Mouse (Mus musculus) MEL (cell line): ENCODE results near the gene Akt1.
A peak's percentile ranks its signal among the peaks of the same experiment; 100 is the strongest.

Experiments
- CTCF ChIP-seq, 3 experiments: IDR thresholded peaks in 2 of 3; conservative IDR thresholded peaks in 1 of 3; 2 replicates each; pipeline ENCODE4 v1.5.1; 2011 to 2012; ENCODE audit warnings: low read length in 3 of 3, low read depth in 2 of 3, mild to moderate bottlenecking in 2 of 3, improper control_type of control experiment in 1 of 3, inconsistent platforms in 1 of 3, mixed read lengths in 1 of 3, moderate library complexity in 1 of 3; ENCODE audit not compliant: control insufficient read depth in 1 of 3, insufficient read depth in 1 of 3, poor library complexity in 1 of 3, severe bottlenecking in 1 of 3
- GABPA ChIP-seq: IDR thresholded peaks from 2 replicates; pipeline ENCODE4 v1.6.1; 2012; ENCODE audit warnings: low read depth, mild to moderate bottlenecking, inconsistent platforms, low read length, improper control_type of control experiment, moderate library complexity
- GATA1 ChIP-seq: IDR thresholded peaks from 2 replicates; pipeline ENCODE4 v1.6.1; 2011; ENCODE audit warnings: low read depth, low read length, improper control_type of control experiment
- HCFC1 ChIP-seq: IDR thresholded peaks from 2 replicates; pipeline ENCODE4 v1.6.1; 2012; ENCODE audit warnings: low read depth, mild to moderate bottlenecking, inconsistent platforms, low read length, improper control_type of control experiment, moderate library complexity
- MAX ChIP-seq: IDR thresholded peaks from 2 replicates; pipeline ENCODE4 v1.6.1; 2011; ENCODE audit warnings: low read length, improper control_type of control experiment
- POLR2A ChIP-seq, 2 experiments: IDR thresholded peaks; 2 replicates each; pipeline ENCODE4 v1.6.1; 2011 to 2012; ENCODE audit warnings: low read length in 2 of 2, mild to moderate bottlenecking in 2 of 2, control low read depth in 1 of 2, improper control_type of control experiment in 1 of 2, low read depth in 1 of 2, moderate library complexity in 1 of 2; ENCODE audit not compliant: control insufficient read depth in 1 of 2, insufficient read depth in 1 of 2, poor library complexity in 1 of 2
- POLR2AphosphoS5 ChIP-seq: IDR thresholded peaks from 2 replicates; pipeline ENCODE4 v1.6.1; 2012; ENCODE audit warnings: low read depth, borderline replicate concordance, mild to moderate bottlenecking, inconsistent platforms, low read length, moderate library complexity, mixed read lengths
- RAD21 ChIP-seq: IDR thresholded peaks from 2 replicates; pipeline ENCODE4 v1.6.1; 2011; ENCODE audit warnings: mild to moderate bottlenecking, low read depth, low read length, improper control_type of control experiment
- RCOR1 ChIP-seq: IDR thresholded peaks from 2 replicates; pipeline ENCODE4 v1.6.1; 2012; ENCODE audit warnings: low read depth, mild to moderate bottlenecking, inconsistent platforms, low read length, improper control_type of control experiment
- ZC3H11A ChIP-seq: IDR thresholded peaks from 2 replicates; pipeline ENCODE4 v1.6.1; 2012; ENCODE audit warnings: low read depth, mild to moderate bottlenecking, inconsistent platforms, low read length, improper control_type of control experiment
- ZKSCAN1 ChIP-seq: IDR thresholded peaks from 2 replicates; pipeline ENCODE4 v1.6.1; 2012; ENCODE audit warnings: low read depth, mild to moderate bottlenecking, inconsistent platforms, low read length, improper control_type of control experiment, moderate library complexity
- ZMIZ1 ChIP-seq: IDR thresholded peaks from 2 replicates; pipeline ENCODE4 v1.6.1; 2012; ENCODE audit warnings: low read depth, mild to moderate bottlenecking, inconsistent platforms, low read length, improper control_type of control experiment, moderate library complexity

DNA sequence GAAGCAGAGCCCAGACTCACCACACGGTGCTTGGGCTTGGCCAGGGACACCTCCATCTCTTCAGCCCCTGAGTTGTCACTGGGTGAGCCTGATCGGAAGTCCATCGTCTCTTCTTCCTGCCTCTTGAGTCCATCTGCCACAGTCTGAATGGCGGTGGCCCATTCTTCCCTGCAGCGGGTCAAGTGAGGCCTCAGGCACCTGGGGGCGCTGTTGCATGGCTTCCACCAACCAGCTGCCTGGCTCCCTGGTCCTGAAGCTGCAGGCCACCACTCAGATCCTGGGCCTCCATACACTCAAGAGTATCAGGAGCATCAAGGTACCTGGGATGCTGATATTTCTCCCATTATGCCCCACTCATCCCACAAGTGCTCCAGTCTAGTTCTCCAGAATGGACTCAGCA is 15.6 kb downstream of the Akt1 start:
- TF ChIP-seq ZMIZ1 (no peak), HCFC1 (no peak), MAX (no peak), CTCF (IDR thresholded peaks at IDR 0.05 in 2 of 3, conservative IDR thresholded peaks at IDR 0.05 in 1 of 3; ENCODE audit: control insufficient read depth in 1 of 3, insufficient read depth in 1 of 3, low read depth in 2 of 3, low read length in 3 of 3, poor library complexity in 1 of 3, severe bottlenecking in 1 of 3) (peak; percentile 74 to 93 (median 88)), ZKSCAN1 (no peak), ZC3H11A (no peak; the same call in 1 of the 2 replicates), GATA1 (no peak), POLR2A (IDR thresholded peaks at IDR 0.05; ENCODE audit: control insufficient read depth in 1 of 2, insufficient read depth in 1 of 2, low read depth in 1 of 2, low read length in 2 of 2, poor library complexity in 1 of 2) (no peak), POLR2AphosphoS5 (no peak), GABPA (no peak), RAD21 (peak; percentile 54), RCOR1 (no peak)
